Mouse (Mus musculus) testis, postnatal 14 days (tissue): ENCODE data around the gene Muc1.
A peak's percentile ranks its signal among the peaks of the same experiment; 100 is the strongest.

Experiments
- DNase-seq: peaks from one replicate; pipeline ENCODE4 v3.0.0; 2021; ENCODE audit warnings: low spot score

Gene Muc1

GRCm38 (mm10) chr3:89236516-89236915 lies 7.7 kb downstream of the Muc1 start:
- no peak for DNase-seq

- DNase-seq = no peak
Measured at GRCm38 (mm10) chr3:89237682-89238081, 8.8 kb downstream of the Muc1 start.

DNA sequence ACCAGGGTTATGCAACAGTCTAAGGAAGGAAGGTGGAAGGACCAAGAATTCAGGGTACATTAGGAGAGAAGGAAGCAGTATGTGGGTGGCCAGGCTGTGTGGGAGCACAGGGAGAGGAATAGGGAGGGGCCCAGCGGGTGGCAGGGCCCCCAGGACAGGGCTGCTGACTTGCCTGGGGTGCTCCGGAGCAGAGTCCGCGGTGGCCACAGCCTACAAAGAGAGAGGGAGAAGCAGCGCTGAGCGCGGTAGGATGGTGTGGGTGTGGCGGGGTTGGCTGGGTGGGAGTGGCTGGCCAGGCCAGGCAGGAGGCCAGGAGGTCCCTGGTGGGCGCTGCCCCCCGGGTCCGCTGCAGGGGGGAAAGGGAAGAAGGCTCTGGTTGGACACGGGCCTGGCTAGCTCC lies 9.6 kb downstream of the Muc1 start:
- DNase-seq = no peak

- peak; percentile 47 for DNase-seq
Measured at GRCm38 (mm10) chr3:89242331-89242895, 13.6 kb downstream of the Muc1 start.

GRCm38 (mm10) chr3:89243609-89244008 lies 14.8 kb downstream of the Muc1 start:
- DNase-seq = no peak

DNA sequence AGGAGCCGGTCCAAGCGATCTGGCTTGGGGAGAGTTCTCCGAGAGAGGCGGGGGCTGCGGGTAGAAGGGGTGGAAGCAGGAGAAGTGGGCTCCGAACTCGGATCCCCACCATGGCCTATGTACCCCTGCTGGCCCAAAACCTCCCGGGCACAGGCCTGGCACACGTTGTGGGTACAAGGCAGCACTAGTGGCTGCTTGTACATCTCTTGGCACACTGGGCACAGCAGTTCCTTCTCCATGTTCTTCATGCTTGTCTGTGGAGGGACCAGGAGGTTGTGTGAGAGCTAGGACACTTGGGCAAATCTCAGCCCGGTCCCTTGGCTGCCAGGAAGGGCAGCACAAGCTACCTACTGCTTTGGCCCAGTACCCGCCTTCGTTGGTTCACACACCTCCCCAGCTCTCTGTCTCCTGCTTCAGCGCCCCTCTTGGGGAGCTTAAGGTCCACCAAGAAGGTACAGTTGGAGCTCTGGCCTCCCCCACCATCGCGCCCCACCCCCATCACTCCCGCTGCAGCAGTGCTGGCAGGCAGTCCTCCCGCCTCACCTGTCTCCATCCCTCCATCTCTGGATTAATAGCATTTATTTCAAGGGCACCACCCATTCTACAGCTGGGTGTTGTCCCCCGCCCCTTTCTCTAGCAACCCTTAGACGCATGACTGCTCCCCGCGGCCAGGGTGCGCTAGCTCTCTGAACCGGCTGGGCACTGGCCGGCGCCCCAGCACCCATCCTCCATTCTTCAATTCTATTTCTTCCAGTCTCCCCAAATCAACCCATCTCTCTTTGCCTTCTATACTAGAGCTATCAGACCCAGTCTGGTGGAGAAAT lies 15.5 kb downstream of the Muc1 start:
- no peak for DNase-seq

DNA sequence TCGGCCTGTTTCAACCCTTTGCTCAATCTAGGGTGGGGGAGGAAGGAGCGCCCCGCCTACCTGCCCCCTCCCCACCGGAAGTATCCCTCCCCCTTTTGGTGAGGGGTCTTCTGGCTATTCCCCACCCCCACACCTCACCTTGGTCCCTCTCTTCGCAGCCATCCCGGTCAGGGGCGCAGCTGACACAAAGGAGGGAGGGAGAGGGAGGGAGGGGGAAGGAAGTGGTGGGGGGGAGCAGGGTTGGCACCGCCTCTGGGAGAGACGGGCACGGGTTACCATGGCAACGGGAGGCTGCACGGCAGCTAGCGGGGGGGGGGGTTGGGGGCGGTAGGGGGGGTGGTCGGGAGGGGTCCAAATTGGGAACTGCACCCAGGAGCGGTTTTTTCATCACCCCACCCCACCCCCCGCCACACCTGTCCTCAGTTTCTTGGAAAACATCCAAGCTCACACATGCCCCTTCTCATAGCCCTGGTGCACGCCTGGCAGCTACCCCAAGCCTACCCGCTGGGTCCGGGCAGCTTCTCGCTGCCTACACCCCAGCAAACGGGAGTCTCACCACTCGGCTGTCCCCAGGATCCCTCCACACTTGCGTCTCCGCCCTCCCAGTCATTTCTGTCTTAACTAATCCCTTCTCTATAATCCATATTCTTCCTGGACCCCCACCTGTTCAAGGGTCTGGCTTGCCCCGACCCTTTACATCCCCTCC lies 16.3 kb downstream of the Muc1 start:
- no peak for DNase-seq

GRCm38 (mm10) chr3:89245688-89246171 lies 16.9 kb downstream of the Muc1 start, which contains the start of gene Krtcap2:
TSS of gene Krtcap2 (plus strand) at chr3:89245966.
- peak; percentile 44 for DNase-seq

DNA sequence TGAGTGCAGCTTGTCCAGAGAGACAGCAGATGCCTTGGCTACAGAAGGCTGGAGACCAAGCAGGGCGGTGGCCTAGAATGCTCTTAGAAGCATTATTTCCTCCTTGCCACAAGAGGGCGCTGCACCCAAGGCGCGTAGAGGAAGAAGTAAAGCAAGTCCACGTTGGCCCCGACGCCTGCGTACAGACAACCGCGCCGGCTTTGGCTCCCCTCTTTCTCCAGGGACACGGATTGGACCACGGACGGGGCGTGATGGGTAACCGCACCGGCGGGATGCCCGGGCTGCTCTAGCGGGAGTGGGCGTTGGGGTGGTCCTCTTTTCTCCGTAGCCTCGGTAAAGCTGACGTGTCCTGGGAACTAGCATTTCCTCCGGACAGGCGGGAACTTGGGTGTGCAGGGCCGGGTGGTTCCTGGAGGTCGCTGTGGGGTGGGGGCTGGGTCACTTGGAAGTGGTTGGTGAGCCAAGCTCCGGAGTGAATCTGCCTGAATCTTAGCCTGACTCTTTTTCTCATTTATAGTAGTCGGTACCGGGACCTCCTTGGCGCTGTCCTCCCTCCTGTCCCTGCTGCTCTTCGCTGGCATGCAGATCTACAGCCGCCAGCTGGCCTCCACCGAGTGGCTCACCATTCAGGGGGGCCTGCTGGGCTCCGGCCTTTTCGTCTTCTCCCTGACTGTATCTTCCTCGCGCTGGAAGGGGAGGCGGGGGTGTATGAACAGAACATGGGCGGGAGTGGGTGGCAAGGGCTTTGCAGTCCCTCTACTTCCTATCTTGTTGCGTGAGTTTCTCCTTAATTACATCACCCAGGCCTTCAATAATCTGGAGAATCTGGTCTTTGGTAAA lies 17.6 kb downstream of the Muc1 start, which contains the start of gene Trim46:
Gene Trim46, minus strand, starts transcription at position 49 of the 840 bp plus-strand sequence.
- peak; percentile 89 for DNase-seq

DNA sequence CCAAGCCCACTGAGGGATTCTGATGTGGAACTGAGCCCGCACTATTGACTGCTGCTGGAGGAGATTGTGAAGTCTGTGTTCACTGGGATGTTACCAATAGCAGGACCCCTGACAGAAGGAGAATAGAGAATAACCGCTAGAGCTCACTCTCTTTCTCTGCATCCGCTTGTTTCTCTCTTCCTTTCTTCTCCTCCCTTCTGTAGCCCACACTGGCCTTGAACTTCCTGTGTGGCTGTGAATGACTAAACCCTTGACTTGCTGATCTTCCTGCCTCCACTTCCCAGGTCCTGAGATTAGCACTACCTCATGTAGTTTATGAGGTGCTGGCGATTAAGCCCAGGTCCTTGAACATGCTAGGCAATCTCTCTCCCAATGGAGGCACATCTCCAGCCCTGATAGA lies 18.6 kb downstream of the Muc1 start:
- DNase-seq = no peak

DNA sequence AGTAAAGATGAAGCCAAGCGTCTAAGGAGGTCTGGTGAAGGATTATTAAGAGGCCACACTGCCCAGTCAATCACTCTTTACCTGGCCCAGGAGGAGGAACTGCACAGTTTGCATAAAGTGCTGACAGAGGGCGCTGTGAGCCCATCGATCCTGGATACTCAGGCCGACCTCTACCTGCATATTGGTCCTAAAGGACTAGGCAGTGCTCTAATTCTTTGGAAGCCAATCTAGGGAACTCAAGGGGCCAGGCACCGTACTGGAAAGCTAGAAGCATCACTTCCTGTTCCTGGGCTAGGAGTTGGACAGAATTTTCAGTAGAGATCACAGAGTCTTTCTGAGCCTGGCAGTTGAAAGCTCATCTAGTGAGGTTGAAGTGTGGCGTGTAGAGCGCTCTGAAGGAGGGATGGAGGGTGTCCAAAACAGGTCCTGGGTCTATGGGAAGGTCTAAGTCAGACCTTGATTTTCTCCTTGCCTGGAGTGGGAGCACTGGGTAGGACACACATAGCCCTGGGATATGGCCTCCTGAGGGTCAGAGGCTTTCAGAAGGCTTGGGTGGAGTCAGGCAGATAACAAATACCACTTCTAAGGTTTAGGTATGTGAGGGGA lies 21.7 kb downstream of the Muc1 start:
- DNase-seq = no peak

DNA sequence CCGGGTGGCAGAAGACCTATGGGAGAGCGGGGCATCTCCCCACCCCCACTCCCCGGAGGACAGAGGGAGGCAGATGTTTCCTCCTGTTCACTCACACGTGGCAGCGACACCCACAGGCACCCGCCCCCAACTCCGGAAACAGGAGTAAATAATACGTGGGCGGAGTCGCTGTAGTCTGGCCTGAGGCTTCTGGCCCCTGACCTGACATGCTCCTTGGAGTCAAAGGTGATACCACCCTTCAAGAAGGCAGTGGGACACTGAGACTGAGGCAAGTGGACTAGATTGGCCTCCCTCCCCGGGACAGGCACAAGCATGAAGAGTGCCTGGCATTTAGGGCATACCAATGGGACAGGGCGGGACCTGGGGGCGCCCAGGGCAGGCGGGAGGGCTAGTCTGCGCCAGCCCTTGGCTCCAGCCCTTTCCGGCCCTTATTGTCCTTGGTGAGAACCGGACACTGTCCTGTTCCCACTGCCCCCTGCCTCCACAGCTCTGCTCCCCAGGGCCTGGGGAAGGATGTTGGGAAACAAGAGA lies 22.6 kb downstream of the Muc1 start:
- DNase-seq = peak; percentile 39

GRCm38 (mm10) chr3:89254994-89255393 lies 26.1 kb downstream of the Muc1 start:
- DNase-seq = no peak

DNA sequence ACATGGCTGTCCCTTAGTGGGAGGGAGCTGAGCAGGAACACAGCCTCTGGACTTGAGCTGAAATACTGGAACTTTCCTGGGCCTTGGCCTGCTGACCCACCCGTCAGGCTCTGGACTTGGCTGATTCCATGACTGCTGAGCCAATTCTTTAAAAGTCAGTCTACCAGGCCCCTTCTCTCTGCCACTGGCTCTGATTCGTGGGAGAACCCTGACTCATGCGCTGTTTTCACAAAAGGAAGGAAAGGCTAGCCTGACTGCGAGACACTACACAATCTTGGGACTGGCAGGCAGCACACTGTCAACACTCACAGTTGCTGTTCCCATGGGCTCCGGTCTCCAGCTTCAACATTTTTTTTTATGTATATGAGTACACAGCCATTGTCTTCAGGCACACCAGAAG lies 27.3 kb downstream of the Muc1 start:
- DNase-seq = no peak

GRCm38 (mm10) chr3:89259076-89259475 lies 30.2 kb downstream of the Muc1 start, which contains the start of gene Dpm3:
TSS of gene Dpm3 (plus strand) at chr3:89259358.
- no peak for DNase-seq

DNA sequence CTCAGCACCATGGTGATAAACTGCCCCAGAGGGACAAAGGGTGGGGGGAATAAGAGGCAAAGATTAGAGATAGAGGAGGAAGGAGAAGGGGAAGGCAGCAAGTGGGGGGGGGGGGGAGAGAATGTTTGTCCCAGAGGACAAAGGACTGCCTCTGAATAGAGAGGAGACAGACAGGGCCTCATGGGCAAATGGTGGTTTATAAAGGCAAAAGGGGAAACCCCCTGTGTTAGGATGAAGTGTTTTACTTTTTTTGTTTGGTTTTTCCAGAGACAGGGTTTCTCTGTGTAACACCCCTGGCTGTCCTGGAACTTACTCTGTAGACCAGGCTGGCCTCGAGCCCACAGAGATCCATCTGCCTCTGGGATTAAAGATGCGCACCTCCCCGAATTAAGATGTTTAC lies 31.4 kb downstream of the Muc1 start:
- no peak for DNase-seq

GRCm38 (mm10) chr3:89262417-89262816 lies 33.6 kb downstream of the Muc1 start:
- no peak for DNase-seq

DNA sequence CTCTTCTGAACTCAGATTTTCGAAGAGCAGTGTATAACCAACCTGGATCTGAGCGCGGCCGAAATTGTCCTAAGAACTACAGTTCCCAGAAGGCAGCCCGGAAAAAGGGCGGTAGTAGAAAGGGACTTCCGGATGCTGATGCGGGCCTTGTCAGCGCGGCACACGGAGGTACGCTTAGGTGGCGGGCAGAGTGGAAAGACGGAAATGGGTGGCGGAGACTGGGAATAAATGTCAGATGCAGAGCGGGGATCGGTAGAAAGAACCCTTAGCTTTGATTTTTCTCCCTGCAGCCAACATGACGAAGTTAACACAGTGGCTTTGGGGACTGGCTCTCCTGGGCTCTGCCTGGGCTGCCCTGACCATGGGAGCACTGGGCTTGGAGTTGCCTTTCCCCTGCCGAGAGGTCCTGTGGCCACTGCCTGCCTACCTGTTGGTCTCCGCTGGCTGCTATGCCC lies 37.6 kb downstream of the Muc1 start:
- DNase-seq = peak; percentile 81

GRCm38 (mm10) chr3:89268916-89269315 lies 40.1 kb downstream of the Muc1 start:
- no peak for DNase-seq

GRCm38 (mm10) chr3:89270051-89270755 lies 41.3 kb downstream of the Muc1 start, which contains the start of gene Slc50a1:
TSS of gene Slc50a1 (minus strand) at chr3:89270570.
- DNase-seq = peak; percentile 74
